Mouse (Mus musculus) heart, postnatal 0 days (tissue): ENCODE measurements at regions not wholly inside any gene's neighbourhood (a gene's known extent, or its start where the extent isn't known, plus 50 kb on each side); places are given as distances from the start of the nearest gene placed in this dataset.

ENCODE experiments used
- CTCF ChIP-seq: IDR thresholded peaks from 2 replicates; pipeline ENCODE4 v1.5.1; 2016; ENCODE audit warnings: antibody characterized with exemption, control low read depth, low read depth
- EP300 ChIP-seq: IDR thresholded peaks from 2 replicates; pipeline ENCODE4 v1.6.1; 2016; ENCODE audit warnings: antibody characterized with exemption, low read depth

GRCm38 (mm10) chr14:28775686-28776085, 242.3 kb upstream of the Lrtm1 start:
- no peak for TF ChIP-seq CTCF
- TF ChIP-seq EP300: no peak
